Mouse (Mus musculus) kidney, postnatal 0 days (tissue): ENCODE results near the gene Pvr. TPM values are rescaled to one million over a fixed set of nuclear protein-coding genes. Genes with fewer than 3 reads are reported as not detected.

Experiments
- ATAC-seq: fragments of 200-750 bp; cut with Nextera tagmentation; replicated peaks from 2 replicates; pipeline ENCODE4 v1.8.0; 2017; ENCODE audit warnings: low read depth, moderate number of reproducible peaks, moderate TSS enrichment, moderate library complexity; ENCODE audit not compliant: low FRiP score
- DNase-seq: peaks from one replicate; pipeline ENCODE4 v3.0.0-alpha.2; 2016; ENCODE audit warnings: low spot score
- H3K27ac ChIP-seq: fragments of 300-500 bp; sonication (generic); 2 replicates; pipeline ENCODE4 v1.5.1; 2014; ENCODE audit warnings: mild to moderate bottlenecking
- H3K27me3 ChIP-seq: fragments of 300-500 bp; sonication (generic); 2 replicates; pipeline ENCODE4 v1.6.1; 2014; ENCODE audit warnings: low read length, mixed read lengths; ENCODE audit not compliant: insufficient read depth
- H3K36me3 ChIP-seq: fragments of 300-500 bp; sonication (generic); 2 replicates; pipeline ENCODE4 v1.6.1; 2014; ENCODE audit warnings: low read length, mixed read lengths; ENCODE audit not compliant: insufficient read depth
- H3K4me1 ChIP-seq: fragments of 300-500 bp; sonication (generic); replicated peaks from 2 replicates; pipeline ENCODE4 v1.6.1; 2014; ENCODE audit warnings: antibody characterized with exemption, low read length, mixed read lengths; ENCODE audit not compliant: insufficient read depth
- H3K4me2 ChIP-seq: fragments of 300-500 bp; sonication (generic); 2 replicates; pipeline ENCODE4 v1.6.1; 2014; ENCODE audit warnings: mild to moderate bottlenecking, low read length, moderate library complexity, mixed read lengths
- H3K4me3 ChIP-seq: fragments of 300-500 bp; sonication (generic); replicated peaks from 2 replicates; pipeline ENCODE4 v1.5.1; 2014; ENCODE audit warnings: low read depth, low read length
- H3K9ac ChIP-seq: fragments of 300-500 bp; sonication (generic); 2 replicates; pipeline ENCODE4 v1.6.1; 2014; ENCODE audit warnings: low read depth, low read length
- H3K9me3 ChIP-seq: fragments of 300-500 bp; sonication (generic); replicated peaks from 2 replicates; pipeline ENCODE4 v1.6.1; 2016; ENCODE audit warnings: low read length, inconsistent platforms, mixed read lengths
- CTCF ChIP-seq: IDR thresholded peaks from 2 replicates; pipeline ENCODE4 v1.5.1; 2016; ENCODE audit warnings: antibody characterized with exemption, low read depth, mild to moderate bottlenecking, moderate library complexity
- WGBS: fragments of 180-500 bp; shearing (Covaris S2); extraction: QIAGEN DNeasy Blood & Tissue Kit; methylation state at CpG from one replicate; pipeline ENCODE4 v1.1.7; 2014; 5-methylcytosine and 5-hydroxymethylcytosine counted together
- polyA plus RNA-seq: library from polyadenylated mRNA; unstranded; fragments of >200 nt; fragmentation: Nextera tagmentation; extraction: Ambion mirVana; gene quantifications from 2 replicates; pipeline ENCODE4 v1.2.1, GENCODE M21; 2015

Pvr gene
- polyA plus RNA-seq, 1 experiment from 2014 or later, result 7.3 TPM

DNA sequence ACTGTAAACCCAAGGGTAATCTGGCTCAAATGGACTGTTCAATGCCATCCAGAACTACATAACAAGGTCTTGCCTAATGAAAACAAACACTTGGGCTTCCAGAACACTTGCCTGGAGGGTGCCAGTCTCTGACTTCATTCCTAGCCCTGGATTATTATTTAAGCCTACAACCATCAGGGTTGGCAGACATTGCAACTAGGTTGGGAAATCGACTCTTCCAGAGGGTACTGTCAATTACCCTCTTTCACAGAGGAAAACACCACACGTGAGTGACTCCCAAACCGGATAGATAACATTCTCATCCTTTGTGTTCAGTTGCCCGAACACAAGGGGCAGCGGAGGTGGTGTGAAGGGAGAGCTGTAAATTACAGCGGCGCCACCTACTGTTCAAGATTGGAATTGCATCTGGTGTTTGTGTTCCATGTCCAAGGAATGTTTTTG is 35.4 kb upstream of the Pvr start:
- TF ChIP-seq CTCF, result peak; percentile 92
- Histone ChIP-seq H3K4me3 (no peak overlapping the region), H3K27ac (no peak overlapping the region), H3K9ac (no peak overlapping the region), H3K4me2 (no peak overlapping the region), H3K27me3 (no peaks in the 10 kb centered on the region), H3K36me3 (no peaks in the 10 kb centered on the region), H3K4me1 (no peaks in the 10 kb centered on the region), H3K9me3 (no peaks in the 10 kb centered on the region)
- 0 out of 2 replicates have a peak, but pooled peaks have one; percentile 57 for ATAC-seq
- WGBS, result 3% methylated on average over 7 of the region's 7 CpGs
- DNase-seq, result peak; percentile 91

DNA sequence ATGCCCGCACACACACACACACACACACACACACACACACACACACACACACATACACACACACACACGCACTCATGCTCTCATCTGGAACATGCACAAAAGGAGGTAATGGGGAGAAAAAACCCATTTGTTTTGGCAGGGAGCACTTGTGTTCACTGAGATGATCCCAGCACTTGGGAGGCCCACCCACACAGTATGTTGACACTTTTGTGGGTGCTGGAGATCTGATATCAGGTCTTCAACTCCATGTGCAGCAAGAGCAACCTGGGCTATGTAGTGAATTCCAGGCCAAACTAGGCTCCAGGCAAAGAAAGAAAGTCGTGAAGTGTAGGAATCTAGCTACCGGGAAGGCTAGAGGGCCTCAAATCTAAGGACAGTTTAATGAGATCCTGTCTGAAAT is 34.9 kb upstream of the Pvr start:
- ATAC-seq, result no peak

GRCm38 (mm10) chr7:19953054-19953453 is 32.1 kb upstream of the Pvr start:
- Histone ChIP-seq H3K9me3 (no peaks in the 10 kb centered on the region), H3K36me3 (no peaks in the 10 kb centered on the region), H3K9ac (no peak overlapping the region), H3K27ac (no peak overlapping the region), H3K4me2 (no peak overlapping the region), H3K27me3 (no peaks in the 10 kb centered on the region), H3K4me1 (no peaks in the 10 kb centered on the region), H3K4me3 (no peak overlapping the region)
- 44% methylated on average over 9 of the region's 9 CpGs for WGBS
- no peak for TF ChIP-seq CTCF
- ATAC-seq (no peak), DNase-seq (no peak)

More for the DNA sequence above, 34.9 kb upstream of the Pvr start:
- Histone ChIP-seq H3K9ac (no peak overlapping the region), H3K27me3 (no peaks in the 10 kb centered on the region), H3K4me3 (no peak overlapping the region), H3K36me3 (no peaks in the 10 kb centered on the region), H3K9me3 (no peaks in the 10 kb centered on the region), H3K27ac (no peak overlapping the region), H3K4me1 (no peaks in the 10 kb centered on the region), H3K4me2 (no peak overlapping the region)
- DNase-seq, result no peak
- 48% methylated on average over 4 of the region's 4 CpGs for WGBS
- no peak for TF ChIP-seq CTCF

DNA sequence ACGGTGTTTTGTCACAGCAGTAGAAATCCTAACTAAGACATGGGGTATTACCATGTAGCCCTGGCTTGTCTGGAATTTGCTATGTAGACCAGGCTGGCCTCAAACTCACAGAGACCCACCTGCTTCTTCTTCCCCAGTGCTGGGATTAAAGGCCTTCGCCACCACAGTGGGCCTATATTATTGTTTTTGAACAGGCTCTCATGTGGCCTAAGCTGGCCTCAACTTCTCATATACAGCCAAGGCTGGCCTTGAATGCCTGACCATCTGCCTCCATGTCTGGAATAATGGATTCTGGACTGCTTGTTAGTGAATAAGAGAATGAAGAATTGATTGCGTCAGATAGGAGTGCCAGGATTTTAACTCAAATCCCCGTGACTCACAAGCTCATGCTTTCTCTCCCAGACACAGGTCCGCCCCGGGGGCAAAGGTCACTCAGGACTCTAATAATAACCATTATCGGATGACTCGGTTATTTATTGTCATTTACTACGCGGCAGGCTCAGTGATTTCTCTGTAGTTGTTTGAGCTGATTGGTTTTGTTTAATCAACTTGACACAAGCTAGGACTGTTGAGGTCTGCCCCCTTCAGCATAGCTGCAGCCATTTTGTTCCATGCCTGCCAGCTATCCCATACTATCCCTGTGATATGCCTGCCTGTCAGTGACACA is 31.5 kb upstream of the Pvr start:
- no peaks in the 10 kb centered on the region for H3K4me1 ChIP-seq
- no peaks in the 10 kb centered on the region for H3K9me3 ChIP-seq
- no peaks in the 10 kb centered on the region for H3K36me3 ChIP-seq
- 68% methylated on average over 10 of the region's 10 CpGs for WGBS
- H3K27me3 ChIP-seq, result no peaks in the 10 kb centered on the region
- no peak for DNase-seq
- ATAC-seq, result no peak; the same call in 1 of the 2 replicates
- H3K27ac ChIP-seq, result no peak overlapping the region
- no peak overlapping the region for H3K4me3 ChIP-seq
- no peak overlapping the region for H3K4me2 ChIP-seq
- no peak overlapping the region for H3K9ac ChIP-seq
- no peak for TF ChIP-seq CTCF

DNA sequence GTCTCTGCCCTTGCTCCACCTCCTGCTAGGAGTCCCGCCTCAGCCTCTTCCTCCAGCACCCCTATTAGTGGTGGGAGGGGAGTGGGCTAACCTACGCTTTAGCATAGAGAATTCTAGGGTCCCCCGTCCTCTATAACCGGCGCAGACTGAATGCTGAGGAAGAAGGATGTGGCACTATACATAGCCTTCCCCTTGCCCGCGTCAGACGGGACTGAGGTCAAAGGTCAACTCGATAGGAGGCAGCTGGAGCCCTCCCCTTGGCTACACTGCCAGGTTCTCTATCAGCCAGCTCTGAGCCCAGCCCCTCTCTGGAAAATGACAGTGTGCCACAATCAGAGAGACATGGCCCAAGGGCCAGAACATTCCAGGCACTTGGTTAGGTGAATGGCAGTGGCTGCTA is 29.6 kb upstream of the Pvr start, which contains the start of gene Igsf23:
TSS of gene Igsf23 (minus strand) at position 168 of the 400 bp plus-strand sequence.
- 49% methylated on average over 9 of the region's 9 CpGs for WGBS
- Histone ChIP-seq H3K27me3 (no peaks in the 10 kb centered on the region), H3K9ac (no peak within 1 kb of the TSS), H3K4me3 (no peak within 1 kb of the TSS), H3K9me3 (no peaks in the 10 kb centered on the region), H3K36me3 (no peaks in the 10 kb centered on the region), H3K4me1 (no peaks in the 10 kb centered on the region), H3K4me2 (no peak within 1 kb of the TSS), H3K27ac (no peak within 1 kb of the TSS)
- DNase-seq (no peak), ATAC-seq (no peak)
- TF ChIP-seq CTCF, result no peak

DNA sequence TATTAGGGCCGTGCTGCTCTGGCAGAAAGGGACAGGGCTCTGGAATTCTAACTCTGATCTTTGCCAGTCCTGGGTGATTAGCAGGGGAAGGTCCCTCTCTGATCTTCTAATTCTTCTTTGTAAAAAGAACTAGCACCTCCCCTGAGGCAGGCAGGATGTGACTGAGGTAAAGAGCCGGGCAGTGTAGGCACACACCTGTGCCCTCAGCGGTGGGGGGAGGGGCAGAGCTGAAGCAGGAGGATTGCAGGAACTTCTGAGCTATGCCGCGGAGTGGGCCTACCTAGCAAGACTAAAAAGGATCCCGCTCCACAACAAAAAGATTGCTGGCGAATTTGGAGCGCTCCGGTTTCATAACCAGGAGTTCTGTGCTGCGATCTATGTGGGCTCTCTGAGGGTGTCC is 29.0 kb upstream of the Pvr start:
- ATAC-seq (no peak), DNase-seq (no peak)
- Histone ChIP-seq H3K27me3 (no peaks in the 10 kb centered on the region), H3K9ac (no peak overlapping the region), H3K27ac (no peak overlapping the region), H3K36me3 (no peaks in the 10 kb centered on the region), H3K4me1 (no peaks in the 10 kb centered on the region), H3K4me3 (no peak overlapping the region), H3K9me3 (no peaks in the 10 kb centered on the region), H3K4me2 (no peak overlapping the region)
- TF ChIP-seq CTCF, result no peak
- 62% methylated on average over 10 of the region's 10 CpGs for WGBS
